Mouse (Mus musculus) midbrain, postnatal 0 days (tissue): ENCODE measurements around the gene Hrasls5. TPM values are rescaled to one million over a fixed set of nuclear protein-coding genes. Genes with fewer than 3 reads are reported as not detected.

ENCODE experiments used
- ATAC-seq: fragments of 200-750 bp; cut with Nextera tagmentation; 2 replicates; pipeline ENCODE4 v1.8.0; 2017; ENCODE audit warnings: moderate number of reproducible peaks, mild to moderate bottlenecking, moderate TSS enrichment, moderate library complexity; ENCODE audit not compliant: low FRiP score
- DNase-seq: peaks from one replicate; pipeline ENCODE4 v3.0.0-alpha.2; 2015; ENCODE audit warnings: low spot score
- H3K27ac ChIP-seq: fragments of 300-500 bp; sonication (generic); 2 replicates; pipeline ENCODE4 v1.5.1; 2014; ENCODE audit warnings: low read depth, mild to moderate bottlenecking, low read length, mixed read lengths
- H3K27me3 ChIP-seq: fragments of 300-500 bp; sonication (generic); 2 replicates; pipeline ENCODE4 v1.6.1; 2014; ENCODE audit warnings: low read length, control low read depth, mixed read lengths; ENCODE audit not compliant: insufficient read depth
- H3K36me3 ChIP-seq: fragments of 300-500 bp; sonication (generic); 2 replicates; pipeline ENCODE4 v1.6.1; 2014; ENCODE audit warnings: low read length, control low read depth, mixed read lengths; ENCODE audit not compliant: insufficient read depth
- H3K4me1 ChIP-seq: fragments of 300-500 bp; sonication (generic); 2 replicates; pipeline ENCODE4 v1.6.1; 2014; ENCODE audit warnings: mild to moderate bottlenecking, control low read depth, antibody characterized with exemption, low read length, mixed read lengths; ENCODE audit not compliant: insufficient read depth
- H3K4me2 ChIP-seq: fragments of 300-500 bp; sonication (generic); 2 replicates; pipeline ENCODE4 v1.6.1; 2014; ENCODE audit warnings: low read depth, mild to moderate bottlenecking, low read length, mixed read lengths; ENCODE audit not compliant: poor library complexity, severe bottlenecking
- H3K4me3 ChIP-seq: fragments of 300-500 bp; sonication (generic); 2 replicates; pipeline ENCODE4 v1.5.1; 2014; ENCODE audit warnings: low read depth, mild to moderate bottlenecking, low read length, moderate library complexity
- H3K9ac ChIP-seq: fragments of 300-500 bp; sonication (generic); replicated peaks from 2 replicates; pipeline ENCODE4 v1.6.1; 2014; ENCODE audit warnings: mild to moderate bottlenecking, low read length, moderate library complexity, mixed read lengths; ENCODE audit not compliant: poor library complexity, severe bottlenecking
- H3K9me3 ChIP-seq: fragments of 300-500 bp; sonication (generic); 2 replicates; pipeline ENCODE4 v1.6.1; 2016; ENCODE audit warnings: low read length, control low read depth
- CTCF ChIP-seq: IDR thresholded peaks from 2 replicates; pipeline ENCODE4 v1.5.1; 2016; ENCODE audit warnings: antibody characterized with exemption, mild to moderate bottlenecking
- WGBS: fragments of 180-500 bp; shearing (Covaris S2); extraction: QIAGEN DNeasy Blood & Tissue Kit; methylation state at CpG from one replicate; pipeline ENCODE4 v1.1.7; 2014; 5-methylcytosine and 5-hydroxymethylcytosine counted together
- polyA plus RNA-seq: library from polyadenylated mRNA; unstranded; fragments of >200 nt; fragmentation: Nextera tagmentation; extraction: Ambion mirVana; gene quantifications from 2 replicates; pipeline ENCODE4 v1.2.1, GENCODE M21; 2015
- total RNA-seq: library from RNA; depleted of rRNA; stranded (reverse); fragments of >200 nt; gene quantifications from 2 replicates; pipeline ENCODE4 v1.2.3, GENCODE M21; 2014

Hrasls5 gene
- total and polyA plus RNA-seq, 2 experiments from 2014 or later = not detected

DNA sequence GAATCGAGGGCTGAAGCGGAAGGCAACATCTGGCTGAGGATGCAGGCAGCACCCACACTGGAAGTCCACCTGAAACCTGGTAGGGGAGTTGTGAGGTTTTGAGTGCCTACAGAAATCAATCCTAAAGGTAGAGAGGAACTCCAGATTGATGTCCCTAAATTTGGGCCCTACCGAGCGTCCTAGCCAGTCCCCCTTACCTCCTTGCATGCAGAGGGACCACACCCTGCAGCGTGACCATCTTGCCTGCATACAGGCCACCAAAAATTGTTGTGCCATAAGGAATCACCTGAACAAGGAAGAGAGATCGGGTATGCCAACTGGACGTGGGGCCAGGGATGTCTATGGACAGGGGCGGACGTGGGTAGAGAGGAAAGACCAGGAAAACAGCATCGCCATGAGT, 8.2 kb upstream of the Hrasls5 start:
- H3K27me3 ChIP-seq = no peaks in the 10 kb centered on the region
- no peak for DNase-seq
- H3K9ac ChIP-seq = no peak overlapping the region
- ATAC-seq = no peak
- H3K4me3 ChIP-seq = no peak overlapping the region
- WGBS = 94% methylated on average over 10 of the region's 10 CpGs
- H3K9me3 ChIP-seq = no peaks in the 10 kb centered on the region
- no peak overlapping the region for H3K27ac ChIP-seq
- H3K4me2 ChIP-seq = no peak overlapping the region
- H3K36me3 ChIP-seq = no peaks in the 10 kb centered on the region
- TF ChIP-seq CTCF = no peak
- H3K4me1 ChIP-seq = peaks cover 11% of the 10 kb centered on the region

DNA sequence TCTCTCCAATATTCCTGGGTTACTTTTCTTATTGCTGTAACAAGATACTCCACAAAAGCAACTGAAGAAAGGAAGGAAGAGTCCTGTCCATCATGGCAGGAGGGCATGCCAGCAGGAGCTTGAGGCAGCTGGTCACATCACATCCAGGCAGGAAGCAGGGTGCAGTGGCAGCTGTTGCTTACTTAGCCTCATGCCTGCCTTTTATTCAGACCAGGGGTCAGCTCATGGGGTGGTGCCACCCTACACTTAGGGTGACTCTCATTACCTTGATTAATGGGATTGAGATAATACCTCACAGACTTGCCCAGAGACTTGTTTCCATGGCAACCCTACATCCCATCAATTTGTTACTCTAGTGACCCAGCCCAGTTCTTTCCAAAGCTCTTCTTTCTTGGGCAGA, 7.3 kb upstream of the Hrasls5 start:
- H3K4me3 ChIP-seq = no peak overlapping the region
- no peaks in the 10 kb centered on the region for H3K9me3 ChIP-seq
- ATAC-seq (no peak), DNase-seq (no peak)
- TF ChIP-seq CTCF = no peak
- H3K9ac ChIP-seq = no peak overlapping the region
- peaks cover 11% of the 10 kb centered on the region for H3K4me1 ChIP-seq
- no peak overlapping the region for H3K4me2 ChIP-seq
- no peaks in the 10 kb centered on the region for H3K36me3 ChIP-seq
- H3K27ac ChIP-seq = no peak overlapping the region
- no peaks in the 10 kb centered on the region for H3K27me3 ChIP-seq

DNA sequence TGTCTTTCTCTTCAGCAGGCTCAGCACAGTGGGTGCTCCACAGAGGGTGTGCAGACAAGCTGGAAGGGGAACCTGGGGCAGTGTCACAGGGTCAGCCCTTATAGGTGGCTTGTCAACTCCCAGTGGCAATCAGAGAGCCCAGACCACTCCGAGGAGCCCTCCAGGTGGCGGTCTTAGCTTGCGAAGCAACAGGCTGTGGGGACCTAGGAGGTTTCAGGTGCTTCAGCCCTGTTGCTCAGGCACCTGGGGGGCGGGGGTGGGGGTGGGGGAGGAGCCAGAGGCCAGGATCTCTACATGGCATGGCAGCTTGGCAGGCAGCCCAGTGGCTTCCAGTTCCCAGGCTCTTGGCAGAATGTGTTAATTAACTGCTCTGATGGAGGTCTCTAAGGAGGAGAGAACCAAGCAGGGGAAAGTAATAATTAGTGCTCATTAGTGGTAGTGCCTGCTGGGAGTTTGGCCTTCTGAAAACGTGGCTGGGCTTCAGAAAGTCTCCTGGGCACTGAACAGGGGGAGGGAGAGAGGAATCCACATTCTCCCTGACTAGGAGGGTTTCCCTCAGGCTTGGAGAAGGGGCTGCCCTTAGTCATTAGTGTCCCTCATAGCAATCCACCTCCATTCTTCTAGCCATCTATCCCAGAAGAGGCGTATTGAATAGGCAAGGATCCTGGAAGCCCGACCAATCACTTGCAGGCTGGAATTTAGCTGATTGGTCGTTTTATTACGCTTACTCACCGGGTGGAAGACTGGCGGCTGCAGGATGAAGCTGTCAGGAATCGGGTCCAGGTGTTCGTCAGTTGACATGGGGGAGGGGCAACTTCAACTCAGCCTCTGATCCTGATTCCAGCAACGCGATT, 6.2 kb upstream of the Hrasls5 start:
- Histone ChIP-seq H3K9me3 (no peaks in the 10 kb centered on the region), H3K4me3 (peak overlapping the region; percentile 36), H3K9ac (0 out of 2 replicates have a peak overlapping the region, but pooled peaks have one; percentile 46), H3K36me3 (no peaks in the 10 kb centered on the region), H3K4me1 (peaks cover 11% of the 10 kb centered on the region), H3K4me2 (peak overlapping the region; percentile 81), H3K27ac (peak overlapping the region; percentile 38), H3K27me3 (no peaks in the 10 kb centered on the region)
- DNase-seq (peak; percentile 91), ATAC-seq (peak; percentile 81)
- 3% methylated on average over 15 of the region's 15 CpGs for WGBS
- TF ChIP-seq CTCF = peak; percentile 21; the same call in 1 of the 2 replicates

DNA sequence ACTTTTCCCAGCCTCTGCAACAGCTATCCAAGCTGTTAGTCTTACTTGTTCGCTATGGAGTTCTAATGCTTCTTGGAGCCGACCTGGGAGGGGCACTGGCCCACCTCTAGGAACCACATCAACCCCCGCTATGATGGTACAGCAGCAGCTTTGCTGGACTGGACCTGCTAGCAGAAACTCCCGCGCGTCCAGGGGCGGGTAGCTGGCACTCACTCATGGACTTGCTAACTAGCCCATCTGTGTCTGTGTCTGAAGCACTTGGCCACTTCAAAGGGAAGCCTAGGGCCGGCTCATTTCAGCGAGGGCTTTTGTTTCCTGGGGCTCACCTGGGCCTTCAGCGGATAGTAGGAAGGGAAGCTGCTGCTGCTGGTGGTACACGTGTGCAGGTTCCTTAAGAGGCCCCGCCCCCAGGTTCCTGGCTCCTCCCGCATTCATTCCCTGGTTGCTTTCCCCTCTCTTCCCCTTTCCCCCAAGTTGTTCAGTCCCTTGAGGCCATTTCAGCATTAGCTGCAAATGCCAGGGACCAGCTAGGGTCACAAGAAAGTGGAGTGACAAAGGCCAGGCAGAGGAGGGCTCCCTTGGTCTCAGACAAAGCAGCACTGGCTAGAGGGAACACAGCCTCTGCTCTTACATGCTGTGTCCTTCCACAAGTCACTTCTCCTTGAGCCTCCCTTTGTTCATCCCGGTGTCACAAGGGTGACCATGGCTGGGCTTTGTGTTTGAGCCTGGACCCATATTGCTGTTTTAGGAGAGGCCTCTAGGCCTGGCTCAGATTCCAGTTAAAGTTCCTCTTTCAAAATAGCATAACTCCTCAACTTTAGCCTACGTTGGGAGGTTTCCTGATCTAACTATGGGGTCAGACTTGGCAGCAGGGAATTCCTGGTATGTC, 5.3 kb upstream of the Hrasls5 start, which contains the start of gene Lgals12:
Lgals12 (minus strand) TSS at position 393 of the 889 bp plus-strand sequence.
- DNase-seq (peak; percentile 43), ATAC-seq (peak; percentile 48)
- no peak for TF ChIP-seq CTCF
- no peaks in the 10 kb centered on the region for H3K27me3 ChIP-seq
- H3K4me3 ChIP-seq = peak within 1 kb of the TSS; percentile 36
- peak within 1 kb of the TSS; percentile 81 for H3K4me2 ChIP-seq
- 6% methylated on average over 15 of the region's 15 CpGs for WGBS
- no peaks in the 10 kb centered on the region for H3K36me3 ChIP-seq
- H3K9ac ChIP-seq = 0 out of 2 replicates have a peak within 1 kb of the TSS, but pooled peaks have one; percentile 46
- peak within 1 kb of the TSS; percentile 38 for H3K27ac ChIP-seq
- peaks cover 13% of the 10 kb centered on the region for H3K4me1 ChIP-seq
- no peaks in the 10 kb centered on the region for H3K9me3 ChIP-seq

DNA sequence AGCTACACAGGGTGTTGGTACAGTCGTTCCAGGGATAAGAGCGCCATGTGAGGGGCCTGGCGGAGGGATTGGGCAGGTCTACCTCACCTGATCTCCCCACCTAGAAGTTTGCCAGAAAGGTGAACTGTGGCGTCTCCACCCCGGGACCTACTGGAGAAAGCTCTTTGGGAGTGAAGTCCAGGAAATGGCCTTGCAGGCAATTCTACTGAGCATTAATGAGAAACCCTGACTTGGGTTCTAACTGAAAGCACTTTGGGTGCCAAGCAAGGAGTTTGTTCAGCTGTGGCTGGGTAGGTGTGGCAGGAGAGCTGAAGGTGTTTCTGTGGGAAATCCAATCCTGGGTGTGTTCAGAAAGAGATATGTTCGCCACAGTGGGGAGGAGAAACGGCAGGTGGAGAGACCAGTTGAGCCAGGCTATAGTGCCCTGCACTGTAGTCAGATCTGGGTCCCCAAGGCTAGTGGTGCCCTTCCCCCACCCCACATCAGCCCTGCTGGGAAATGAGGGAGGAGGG, 4.6 kb upstream of the Hrasls5 start:
- DNase-seq (no peak), ATAC-seq (no peak)
- WGBS = 79% methylated on average over 7 of the region's 7 CpGs
- Histone ChIP-seq H3K4me2 (no peak overlapping the region), H3K27me3 (no peaks in the 10 kb centered on the region), H3K36me3 (no peaks in the 10 kb centered on the region), H3K27ac (no peak overlapping the region), H3K9ac (no peak overlapping the region), H3K9me3 (no peaks in the 10 kb centered on the region), H3K4me1 (peaks cover 13% of the 10 kb centered on the region), H3K4me3 (no peak overlapping the region)
- no peak for TF ChIP-seq CTCF
